Mouse (Mus musculus) A20 (cell line): Measurements from ENCODE around the gene Ppp2r5e.

Experiments
- DNase-seq: peaks from one replicate; pipeline ENCODE4 v3.0.0-alpha.2; 2011; ENCODE audit warnings: low read depth, low spot score

Ppp2r5e gene

DNA sequence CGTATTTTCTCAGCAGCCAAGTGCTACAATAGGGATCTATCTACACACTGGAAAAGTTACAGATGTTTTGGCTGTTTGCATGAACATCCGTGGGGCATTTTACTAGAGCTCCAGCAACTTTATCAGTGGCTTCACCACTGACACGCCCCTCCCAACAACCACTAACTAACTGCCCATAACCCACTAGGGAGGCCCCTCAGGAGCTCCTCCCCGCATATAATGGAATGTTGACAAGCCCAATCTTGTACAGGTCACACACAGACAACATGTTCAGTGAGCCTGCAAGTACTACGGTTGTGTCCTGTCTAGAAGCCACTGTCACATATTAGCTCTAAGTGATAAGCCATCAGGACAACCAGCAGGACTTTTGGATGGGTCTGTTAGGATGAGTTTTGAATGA, 18.8 kb downstream of the Ppp2r5e start:
- no peak for DNase-seq

DNA sequence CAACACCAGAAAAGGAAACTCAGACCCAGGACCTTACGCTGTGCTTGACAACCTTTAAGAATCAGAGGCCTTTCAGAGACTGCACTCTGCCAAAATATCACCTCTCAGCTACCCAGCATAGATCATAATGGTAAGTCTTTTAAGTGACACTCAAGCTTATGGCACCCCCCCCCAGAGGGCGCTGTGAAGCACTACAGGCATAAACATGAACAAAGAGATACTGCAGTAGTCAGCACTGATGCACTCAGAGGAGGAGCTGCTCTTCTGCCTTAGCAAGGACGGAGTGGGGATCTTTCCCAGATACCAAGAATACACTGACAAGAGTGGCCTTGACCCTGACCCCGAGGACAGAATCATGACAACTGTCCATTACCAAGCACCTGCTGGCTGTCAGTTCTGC, 23.8 kb downstream of the Ppp2r5e start:
- peak; percentile 27 for DNase-seq

DNA sequence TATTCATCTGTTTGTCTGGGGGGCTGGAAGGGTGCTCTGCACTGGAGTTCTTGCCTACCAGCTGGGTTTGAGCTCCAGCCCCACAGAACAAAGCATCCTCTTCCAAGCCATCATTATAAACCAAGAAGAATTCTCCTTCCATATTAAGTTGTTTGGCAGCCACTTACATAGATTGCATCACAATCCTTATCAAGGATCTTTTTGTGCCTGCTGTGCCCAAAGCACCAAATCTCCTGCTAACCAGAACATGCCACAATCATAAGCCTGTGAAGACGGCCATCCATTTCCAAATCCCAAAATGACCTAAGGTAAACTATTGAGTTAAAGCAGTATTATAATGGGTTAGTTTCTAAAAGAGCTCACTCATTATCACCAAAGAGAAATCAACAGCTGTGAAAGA, 25.9 kb downstream of the Ppp2r5e start:
- no peak for DNase-seq

DNA sequence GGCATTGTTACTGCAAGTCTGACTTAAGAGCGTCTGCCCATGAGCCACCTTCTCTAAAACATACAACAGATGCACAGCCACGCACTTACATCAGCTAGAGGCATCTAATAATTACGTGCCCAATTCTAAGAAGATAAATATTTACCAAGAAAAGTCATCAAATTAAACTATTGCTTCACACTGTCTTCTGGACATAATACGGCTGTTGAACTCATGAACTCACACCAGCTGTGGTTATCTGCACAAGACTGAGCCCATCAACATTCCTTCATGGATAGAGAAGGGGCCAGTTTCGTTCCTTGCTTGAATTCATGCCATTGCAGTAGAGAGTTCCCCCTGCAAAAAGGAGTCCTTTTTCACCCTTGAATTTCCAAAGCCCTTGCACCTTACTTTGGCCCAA, 28.3 kb downstream of the Ppp2r5e start:
- no peak for DNase-seq

DNA sequence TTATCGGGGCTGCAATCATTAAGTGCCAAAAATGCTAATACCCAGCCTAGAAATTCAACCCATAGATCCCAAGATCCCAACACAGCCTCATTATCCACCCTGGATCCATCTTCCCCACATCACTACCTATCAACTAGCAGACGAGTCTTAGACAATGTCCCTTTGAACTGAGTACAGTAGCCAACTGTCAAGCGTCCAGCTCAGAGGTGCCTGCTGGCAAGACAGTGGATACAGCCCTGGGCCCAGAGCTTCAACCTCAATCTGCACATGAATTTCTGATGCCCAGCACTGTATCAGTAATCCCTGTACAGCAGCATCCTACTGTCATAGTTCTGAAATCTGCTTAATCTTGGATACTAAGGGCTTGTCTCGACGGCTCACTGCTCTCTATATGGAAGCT, 30.3 kb downstream of the Ppp2r5e start:
- no peak for DNase-seq

DNA sequence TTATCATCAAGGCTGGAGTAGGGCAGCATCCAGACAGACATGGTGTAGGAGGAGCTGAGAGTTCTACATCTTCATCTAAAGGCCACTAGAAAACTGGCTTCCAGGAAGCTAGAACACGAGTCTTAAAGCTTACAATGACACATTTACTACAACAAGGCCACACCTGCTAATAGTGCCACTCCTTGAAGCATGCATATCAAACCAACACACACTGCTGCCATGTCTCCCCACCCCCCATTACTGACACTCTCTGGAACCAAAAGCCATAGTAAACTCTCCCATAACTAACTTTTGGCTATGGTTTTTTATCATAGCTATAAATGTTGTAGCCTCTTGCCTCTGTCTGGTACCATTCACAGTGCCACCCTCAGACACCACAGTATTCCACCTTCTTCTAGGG, 31.5 kb downstream of the Ppp2r5e start:
- no peak for DNase-seq

DNA sequence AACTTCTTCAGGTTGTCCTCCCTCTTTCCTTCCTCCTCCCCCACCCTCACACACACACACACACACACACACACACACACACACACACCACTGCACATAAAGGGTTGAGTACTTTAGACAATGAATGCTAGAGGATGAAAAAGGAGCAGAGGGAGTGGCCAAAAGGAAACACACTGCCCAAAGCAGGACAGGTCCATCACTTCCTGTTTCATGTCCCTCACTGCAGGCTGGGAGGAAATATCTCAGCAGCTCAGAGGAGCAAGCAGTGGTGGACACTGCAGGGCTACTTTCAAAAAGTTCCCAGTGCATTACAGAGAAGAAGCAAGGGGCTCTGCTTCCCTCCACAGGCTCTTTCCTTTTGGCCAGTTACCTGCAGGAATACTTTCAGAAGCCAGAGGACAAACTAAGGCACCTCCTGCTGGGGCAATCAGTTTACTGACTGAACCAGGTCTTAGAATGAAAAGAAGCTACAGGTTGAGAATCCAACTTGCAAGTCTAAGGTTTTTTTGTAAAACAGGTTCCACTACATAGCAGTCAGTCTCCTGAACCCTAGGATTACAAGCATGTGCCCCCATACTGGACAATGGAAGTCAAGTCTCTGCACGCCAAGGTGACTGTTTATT, 32.9 kb downstream of the Ppp2r5e start:
- DNase-seq: peak; percentile 18

DNA sequence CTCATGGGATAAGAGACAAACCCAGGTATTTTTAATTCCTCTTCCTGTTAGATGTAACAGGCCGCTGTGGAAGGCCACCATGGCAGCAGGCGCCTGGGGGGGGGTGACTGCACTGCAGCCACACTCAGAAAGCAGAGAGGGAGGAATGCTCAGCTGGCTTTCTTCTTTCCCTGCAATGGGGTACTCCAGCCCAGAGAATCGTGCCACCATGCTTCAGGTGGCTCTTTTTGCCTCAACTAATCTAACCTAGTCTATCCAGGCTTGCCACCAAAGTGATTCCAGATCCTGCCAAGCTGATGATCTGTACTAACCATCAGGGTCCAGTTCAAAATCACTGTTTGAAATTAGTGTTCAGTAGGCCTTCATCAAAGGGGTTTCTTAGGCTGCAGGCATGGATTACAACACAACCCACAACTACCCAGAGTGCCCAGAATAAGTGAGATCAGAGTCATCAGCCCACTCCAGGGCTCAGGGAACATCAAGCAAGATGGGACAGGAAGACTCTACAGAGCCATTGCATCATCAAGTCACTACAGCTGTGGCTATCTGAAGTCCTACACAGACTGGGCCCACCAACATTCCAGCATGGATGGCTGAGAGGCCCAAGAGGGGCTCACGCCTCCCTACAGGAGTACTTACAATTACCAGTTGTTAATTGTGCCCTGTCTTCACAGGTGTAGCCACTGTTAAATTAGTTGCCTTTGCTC, 35.2 kb downstream of the Ppp2r5e start:
- DNase-seq: no peak

DNA sequence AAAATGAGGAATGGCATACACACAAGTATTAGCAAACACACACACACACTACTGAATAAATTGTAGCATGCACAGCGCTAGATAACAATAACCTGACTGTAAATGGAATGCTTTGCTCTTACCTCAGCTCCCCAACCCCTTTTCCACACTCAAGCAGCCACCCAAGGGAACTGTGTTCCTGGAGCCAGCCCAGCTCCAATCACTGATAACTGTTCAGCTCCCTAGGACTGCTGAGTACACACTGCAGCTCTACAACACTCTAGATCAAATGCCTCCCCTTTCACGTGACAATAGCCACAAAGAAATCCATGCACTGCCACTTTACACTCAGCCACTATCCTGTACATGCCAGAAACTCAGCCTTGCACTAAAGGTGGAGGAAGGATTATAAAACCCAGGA, 36.8 kb downstream of the Ppp2r5e start:
- DNase-seq: no peak

DNA sequence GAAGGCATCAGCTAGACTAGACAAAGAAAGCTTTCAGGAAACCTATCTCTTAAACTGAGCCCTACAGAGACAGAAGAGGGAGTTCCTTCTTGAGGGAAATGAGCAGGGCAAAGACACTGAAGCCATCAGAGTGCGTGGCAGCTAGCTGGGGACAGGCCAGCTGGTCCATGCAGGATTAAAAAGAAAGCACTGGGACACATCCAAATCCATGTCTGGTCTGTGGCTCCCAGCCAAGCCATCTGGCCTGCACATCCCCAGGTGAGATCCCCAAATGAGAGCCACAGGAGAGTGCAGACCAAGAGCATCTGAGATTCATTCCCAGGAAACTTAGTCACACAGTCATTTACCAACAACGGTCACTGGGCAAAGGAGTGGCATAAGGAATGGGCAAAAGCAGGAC, 38.2 kb downstream of the Ppp2r5e start:
- no peak for DNase-seq

DNA sequence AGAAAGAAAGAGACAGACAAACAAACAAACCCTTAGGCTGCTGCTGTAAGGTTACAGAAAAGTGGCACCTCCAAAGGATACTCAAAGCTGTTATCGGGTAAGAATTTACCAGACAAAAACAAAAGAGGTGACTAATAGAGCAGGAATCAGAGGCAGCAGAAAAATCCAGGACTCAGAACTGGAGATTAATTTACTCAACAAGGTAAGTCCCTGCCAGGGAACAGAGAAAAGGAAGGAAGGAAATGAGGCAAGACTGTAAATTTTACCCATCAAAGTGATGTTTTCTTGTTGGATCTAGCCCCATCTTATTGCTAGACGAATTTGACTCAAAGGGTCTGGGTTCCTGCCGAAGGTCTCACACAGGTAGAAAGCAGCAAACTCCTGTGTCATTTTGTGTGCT, 41.0 kb downstream of the Ppp2r5e start:
- DNase-seq: no peak

DNA sequence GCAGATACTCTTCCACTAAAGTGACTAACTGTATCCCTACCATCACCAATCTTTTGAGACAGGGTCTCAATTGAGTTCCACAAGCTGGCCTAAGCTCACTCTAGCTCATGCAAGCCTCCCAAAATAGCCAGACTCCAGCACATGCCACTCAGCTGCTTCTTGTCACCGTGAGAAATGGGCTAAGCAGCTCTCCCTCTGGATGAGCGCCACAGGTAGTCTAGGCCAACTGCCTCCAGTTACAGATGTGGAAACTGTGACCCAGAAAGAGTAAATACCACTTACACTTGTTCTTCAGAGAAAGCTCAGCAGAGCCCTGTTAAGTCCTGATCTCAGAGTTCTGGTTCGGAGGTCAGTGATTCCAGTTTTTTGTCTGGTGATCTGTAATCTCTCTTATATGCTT, 43.7 kb downstream of the Ppp2r5e start:
- no peak for DNase-seq

DNA sequence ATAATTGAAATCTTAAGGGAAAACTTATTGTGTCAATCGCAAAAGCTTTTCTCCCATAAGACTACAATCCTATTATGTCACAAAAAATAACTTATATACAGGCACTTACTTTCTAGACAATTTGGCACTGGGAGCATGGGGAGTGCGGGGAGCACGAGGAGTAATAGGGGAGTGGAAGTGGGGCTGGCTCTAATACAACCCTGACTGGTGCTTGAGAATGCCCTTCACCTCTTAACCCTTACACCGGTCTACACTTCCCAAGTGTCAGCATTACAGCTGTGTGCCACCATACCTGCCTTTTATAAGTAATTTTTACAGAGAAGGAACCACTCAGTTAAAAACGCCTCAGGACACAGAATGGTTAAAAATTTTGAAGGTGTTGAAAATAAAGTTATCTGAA, 44.4 kb downstream of the Ppp2r5e start:
- no peak for DNase-seq

DNA sequence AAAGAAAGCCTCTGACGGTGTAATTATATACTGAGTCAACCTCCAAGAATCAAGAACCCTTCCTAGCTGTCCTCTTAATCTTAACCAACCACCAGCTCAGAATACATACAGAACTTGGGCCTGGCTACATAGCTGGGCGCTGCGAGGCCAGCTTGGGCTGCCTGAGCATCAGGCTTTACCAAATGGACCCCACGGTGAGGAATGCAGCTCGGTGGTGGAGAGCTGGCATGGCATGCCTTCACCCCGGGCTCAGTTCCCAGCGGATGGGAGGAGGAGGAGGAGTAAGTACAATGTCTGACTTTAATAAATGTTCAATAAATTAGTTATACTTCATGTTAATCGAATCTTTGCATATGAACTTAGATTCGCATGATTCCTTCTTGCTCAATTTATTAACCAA, 47.0 kb downstream of the Ppp2r5e start:
- DNase-seq: no peak

DNA sequence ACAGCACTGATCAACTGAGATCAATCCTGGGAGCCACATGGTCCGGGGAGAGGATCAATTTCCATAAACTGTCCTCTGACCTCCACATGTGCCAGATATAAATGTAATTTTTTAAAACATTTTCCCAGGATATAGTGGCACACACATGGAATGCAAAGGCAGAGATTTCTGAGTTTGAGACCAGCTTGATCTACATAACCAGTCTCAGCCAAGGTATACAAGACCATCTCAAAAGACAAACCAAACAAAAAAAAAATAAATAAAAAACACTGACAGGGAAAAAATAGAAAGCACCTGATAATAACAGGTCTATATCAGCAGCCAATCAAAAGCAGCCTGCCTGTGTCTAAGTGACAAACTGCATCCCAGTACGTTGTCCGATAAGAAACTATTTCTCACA, 48.9 kb downstream of the Ppp2r5e start:
- no peak for DNase-seq

DNA sequence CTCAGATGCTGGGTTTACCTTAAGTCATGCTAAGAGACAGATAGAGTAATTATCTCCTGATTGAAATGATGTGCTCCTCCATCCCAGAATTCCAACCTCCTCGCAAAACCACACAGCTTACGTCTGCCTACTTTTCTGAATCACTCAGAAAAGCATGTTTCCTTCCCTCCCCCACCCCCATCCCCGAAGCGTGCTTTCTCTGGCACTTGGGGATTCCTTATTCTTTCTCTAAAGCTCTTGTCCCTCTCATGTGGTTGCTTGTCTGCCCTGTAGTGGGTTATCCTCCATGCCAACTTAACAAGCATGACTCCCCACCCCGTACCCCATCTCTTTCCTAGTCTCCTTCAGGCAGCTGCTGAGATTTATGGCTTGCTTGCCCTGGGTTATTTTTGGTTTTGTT, 49.8 kb downstream of the Ppp2r5e start:
- no peak for DNase-seq

DNA sequence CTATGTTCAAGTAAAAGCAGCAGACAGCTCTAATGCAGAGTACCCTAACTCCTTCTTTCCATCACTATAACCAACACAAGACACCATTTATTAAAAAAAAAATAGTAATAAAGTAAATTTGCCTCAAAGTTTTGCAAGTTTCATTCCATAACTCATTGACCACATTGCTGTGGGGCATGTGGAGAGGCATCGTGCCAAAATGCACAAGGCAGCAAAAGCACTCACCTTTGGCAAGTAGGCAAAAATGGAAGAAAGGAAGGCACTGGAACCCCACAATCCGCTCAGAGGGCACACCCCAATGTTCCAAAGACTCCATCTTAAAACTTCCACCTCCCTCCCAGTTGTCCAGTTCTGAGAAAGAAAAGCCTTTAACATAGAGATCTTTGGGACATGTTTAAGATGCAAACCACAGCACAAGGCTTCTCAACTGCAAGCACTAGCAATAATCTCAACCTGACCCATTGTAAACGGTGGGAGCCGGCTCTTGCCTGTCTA, 50.6 kb downstream of the Ppp2r5e start:
- no peak for DNase-seq

DNA sequence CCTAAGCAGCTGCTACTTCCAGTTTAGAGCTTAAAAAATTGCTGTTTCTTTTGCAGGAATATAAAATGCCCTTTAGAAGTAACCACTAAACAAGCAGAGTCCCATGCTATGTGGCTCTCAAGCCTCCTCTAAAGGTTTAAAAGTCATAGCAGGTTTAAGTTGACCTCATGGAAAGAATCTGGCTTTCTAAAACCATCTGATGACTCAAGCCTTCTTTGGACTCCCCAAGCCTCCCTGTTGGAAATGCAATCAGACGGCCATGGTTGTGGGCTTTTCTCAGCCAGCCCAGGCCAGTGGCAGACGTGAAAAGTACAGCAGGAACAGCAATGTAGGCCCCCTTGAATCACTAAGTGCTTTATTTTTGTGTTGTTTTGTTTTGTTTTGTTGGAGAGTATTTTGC, 51.4 kb downstream of the Ppp2r5e start:
- DNase-seq: no peak

DNA sequence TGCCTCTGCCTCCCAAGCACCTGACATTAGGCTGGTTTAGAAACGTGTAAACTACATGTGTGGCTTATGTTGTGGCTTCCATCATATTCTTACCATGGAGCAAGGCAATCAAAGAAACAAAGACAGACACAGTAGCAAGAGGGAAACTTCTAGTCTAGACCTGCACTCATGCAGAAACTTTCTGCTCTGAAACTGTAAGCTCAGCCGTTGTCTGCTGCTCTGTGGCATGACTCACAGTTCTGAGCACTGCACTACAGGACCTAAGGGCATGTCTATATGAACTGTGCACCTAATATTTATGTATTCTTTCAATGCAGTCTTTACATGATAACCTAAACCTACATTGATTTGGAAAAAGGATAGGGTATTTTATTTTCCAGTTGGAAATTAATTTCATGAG, 51.8 kb downstream of the Ppp2r5e start:
- no peak for DNase-seq

DNA sequence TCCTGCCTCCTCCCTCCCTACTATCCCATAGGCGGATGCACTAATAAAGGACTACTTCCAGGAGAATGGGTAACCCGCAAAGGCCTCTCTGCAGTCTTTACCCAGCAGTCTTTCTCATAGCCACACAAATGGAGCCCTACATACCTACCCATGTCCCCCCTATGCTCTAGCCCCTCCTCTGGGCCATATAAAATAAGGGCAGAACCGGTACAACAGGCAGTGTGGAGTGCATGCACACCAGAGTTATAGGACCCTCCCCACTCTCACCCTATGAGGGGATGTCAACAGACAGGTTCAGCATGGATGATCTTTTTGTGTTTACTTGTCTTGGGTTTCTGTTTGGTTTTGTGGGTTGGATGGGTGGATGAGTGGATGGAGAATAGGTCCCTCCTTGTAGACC, 52.7 kb downstream of the Ppp2r5e start:
- no peak for DNase-seq

DNA sequence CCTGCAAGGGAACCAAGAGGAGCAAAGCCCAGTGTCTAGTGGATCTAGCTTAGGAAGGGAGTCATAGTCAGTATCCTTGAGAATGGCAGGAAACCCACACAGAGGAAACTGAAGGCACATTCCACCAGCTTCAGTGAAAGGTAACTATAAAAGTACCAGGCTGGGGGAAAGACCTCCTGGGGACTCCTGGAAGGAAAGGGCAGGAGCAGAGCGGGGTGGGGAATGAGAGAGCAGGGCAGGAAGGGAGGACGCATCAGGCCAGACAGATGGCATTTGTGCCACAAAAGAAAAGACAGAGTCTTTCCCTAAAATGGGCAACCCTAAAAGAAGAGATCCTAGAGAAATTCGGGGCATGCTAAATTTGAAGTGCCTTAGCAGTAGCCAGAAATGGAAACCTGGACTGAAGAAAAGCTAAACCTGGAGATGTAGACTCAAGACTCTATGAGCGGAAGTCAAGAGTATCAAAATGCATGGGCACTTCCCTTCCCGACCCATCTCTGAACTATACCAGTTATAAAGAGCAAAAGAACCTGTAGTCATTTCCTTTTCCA, 55.3 kb downstream of the Ppp2r5e start:
- DNase-seq: no peak

DNA sequence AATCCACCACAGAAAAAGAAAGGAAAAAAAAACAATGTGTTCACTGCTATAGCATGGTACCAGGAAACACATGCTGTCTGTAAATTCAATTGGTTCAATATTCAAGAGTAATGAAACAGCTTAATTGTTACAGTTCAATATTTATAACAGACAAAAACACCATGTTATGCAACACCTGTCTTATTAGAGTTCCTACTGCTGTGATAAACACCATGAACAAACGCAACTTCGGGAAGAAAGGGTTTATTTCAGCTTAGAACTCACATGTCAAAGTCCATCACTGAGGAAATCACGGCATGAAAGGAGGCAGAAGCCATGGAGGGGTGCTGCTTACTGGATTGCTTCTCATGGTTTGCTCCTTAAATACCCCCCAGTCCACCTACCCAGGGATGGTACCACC, 56.8 kb downstream of the Ppp2r5e start:
- DNase-seq: no peak

DNA sequence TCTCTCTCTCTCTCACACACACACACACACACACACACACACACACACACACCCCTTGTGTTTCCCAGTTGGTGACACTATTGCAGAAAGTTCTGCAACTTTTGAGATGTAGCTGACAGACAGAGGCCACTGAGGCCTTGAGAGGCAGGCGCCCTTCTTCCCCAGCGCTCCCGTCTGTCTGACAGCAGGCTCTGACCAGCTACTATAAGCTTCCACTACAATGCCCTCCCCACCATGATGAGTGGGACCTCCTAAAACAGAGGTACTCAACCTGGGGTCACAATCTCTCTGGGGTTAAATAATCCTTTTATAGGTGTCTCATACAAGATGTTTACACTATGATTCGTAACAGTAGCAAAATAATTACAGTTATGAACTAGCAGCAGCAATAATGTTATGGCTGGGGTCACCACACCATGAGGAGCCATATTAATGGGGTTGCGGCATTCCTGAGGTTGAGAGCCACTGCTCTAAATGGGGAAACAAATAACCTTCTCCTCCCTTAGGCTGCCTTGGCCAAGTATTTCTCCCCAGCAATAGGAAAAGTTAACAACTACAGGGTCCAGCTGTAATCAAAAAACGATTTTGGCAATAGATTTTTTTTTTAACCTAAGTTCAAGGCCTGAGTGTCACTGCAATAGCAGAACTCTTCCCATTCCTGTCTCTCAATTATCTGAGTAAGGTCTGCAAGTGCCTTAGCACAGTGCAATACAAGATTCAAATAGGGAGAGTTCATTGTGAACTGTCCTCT, 58.2 kb downstream of the Ppp2r5e start:
- no peak for DNase-seq
